Mouse (Mus musculus) myocyte (in vitro differentiated cells): ENCODE results near the gene Adcy6. TPM values are rescaled to one million over a fixed set of nuclear protein-coding genes. Genes with fewer than 3 reads are reported as not detected.

ENCODE experiments used
- H3K27me3 ChIP-seq: one replicate; pipeline ENCODE4 v1.6.1; 2011; ENCODE audit not compliant: control insufficient read depth, insufficient read depth, insufficient read length
- H3K36me3 ChIP-seq: one replicate; pipeline ENCODE4 v1.6.1; 2011; ENCODE audit not compliant: control insufficient read depth, insufficient read depth
- H3K4me2 ChIP-seq: one replicate; pipeline ENCODE4 v1.6.1; 2011; ENCODE audit warnings: low read depth, control low read depth
- H3K4me3 ChIP-seq: one replicate; pipeline ENCODE4 v1.5.1; 2011; ENCODE audit warnings: mild to moderate bottlenecking, control low read depth, moderate library complexity
- H3K79me2 ChIP-seq: one replicate; pipeline ENCODE4 v1.6.1; 2011; ENCODE audit not compliant: control insufficient read depth, insufficient read depth
- H3ac ChIP-seq: one replicate; pipeline ENCODE4 v1.6.1; 2011; ENCODE audit not compliant: control insufficient read depth, insufficient read length
- CEBPB ChIP-seq: IDR thresholded peaks from 2 replicates; pipeline ENCODE4 v1.6.1; 2011; ENCODE audit warnings: mild to moderate bottlenecking, moderate library complexity; ENCODE audit not compliant: poor library complexity, insufficient read depth, severe bottlenecking
- E2F4 ChIP-seq: IDR thresholded peaks from one replicate; pipeline ENCODE4 v1.6.1; 2011; ENCODE audit warnings: mild to moderate bottlenecking, control low read depth, moderate library complexity; ENCODE audit not compliant: insufficient read depth
- MAX ChIP-seq: IDR thresholded peaks from one replicate; pipeline ENCODE4 v1.6.1; 2011; ENCODE audit warnings: low read depth, mild to moderate bottlenecking, control low read depth
- MYOD1 ChIP-seq, 3 experiments: IDR thresholded peaks; one replicate each; pipeline ENCODE4 v1.6.1; 2011; ENCODE audit warnings: control low read depth in 2 of 3, low read depth in 2 of 3, mild to moderate bottlenecking in 2 of 3, moderate library complexity in 1 of 3; ENCODE audit not compliant: insufficient read length in 2 of 3, control insufficient read depth in 1 of 3
- MYOG ChIP-seq, 3 experiments: IDR thresholded peaks; one replicate each; pipeline ENCODE4 v1.6.1; 2011; ENCODE audit warnings: control low read depth in 2 of 3, low read depth in 2 of 3, mild to moderate bottlenecking in 2 of 3; ENCODE audit not compliant: insufficient read length in 2 of 3, control insufficient read depth in 1 of 3, insufficient read depth in 1 of 3
- POLR2A ChIP-seq: IDR thresholded peaks from one replicate; pipeline ENCODE4 v1.6.1; 2011; ENCODE audit warnings: low read depth, mild to moderate bottlenecking, control low read depth, moderate library complexity; ENCODE audit not compliant: insufficient read length
- POLR2AphosphoS2 ChIP-seq: IDR thresholded peaks from one replicate; pipeline ENCODE4 v1.6.1; 2011; ENCODE audit warnings: low read depth, control low read depth; ENCODE audit not compliant: insufficient read length
- REST ChIP-seq: IDR thresholded peaks from one replicate; pipeline ENCODE4 v1.6.1; 2011; ENCODE audit warnings: mild to moderate bottlenecking, control low read depth, moderate library complexity; ENCODE audit not compliant: insufficient read depth, insufficient read length
- SRF ChIP-seq: IDR thresholded peaks from one replicate; pipeline ENCODE4 v1.6.1; 2011; ENCODE audit warnings: low read depth; ENCODE audit not compliant: control insufficient read depth, insufficient read length
- TCF12 ChIP-seq: IDR thresholded peaks from one replicate; pipeline ENCODE4 v1.6.1; 2011; ENCODE audit warnings: mild to moderate bottlenecking, control low read depth; ENCODE audit not compliant: poor library complexity, insufficient read depth, severe bottlenecking
- TCF3 ChIP-seq: IDR thresholded peaks from one replicate; pipeline ENCODE4 v1.6.1; 2011; ENCODE audit warnings: low read depth, control low read depth; ENCODE audit not compliant: insufficient read length
- USF1 ChIP-seq: IDR thresholded peaks from one replicate; pipeline ENCODE4 v1.6.1; 2011; ENCODE audit warnings: low read depth, mild to moderate bottlenecking, control low read depth, moderate library complexity
- polyA plus RNA-seq: library from polyadenylated mRNA; unstranded; fragments of >200 nt; fragmentation: generic; extraction: Trizol; gene quantifications from one replicate; pipeline ENCODE4 v1.2.1, GENCODE M21; 2012; ENCODE audit warnings: missing spikeins

Gene Adcy6
- polyA plus RNA-seq = 32.4 TPM

DNA sequence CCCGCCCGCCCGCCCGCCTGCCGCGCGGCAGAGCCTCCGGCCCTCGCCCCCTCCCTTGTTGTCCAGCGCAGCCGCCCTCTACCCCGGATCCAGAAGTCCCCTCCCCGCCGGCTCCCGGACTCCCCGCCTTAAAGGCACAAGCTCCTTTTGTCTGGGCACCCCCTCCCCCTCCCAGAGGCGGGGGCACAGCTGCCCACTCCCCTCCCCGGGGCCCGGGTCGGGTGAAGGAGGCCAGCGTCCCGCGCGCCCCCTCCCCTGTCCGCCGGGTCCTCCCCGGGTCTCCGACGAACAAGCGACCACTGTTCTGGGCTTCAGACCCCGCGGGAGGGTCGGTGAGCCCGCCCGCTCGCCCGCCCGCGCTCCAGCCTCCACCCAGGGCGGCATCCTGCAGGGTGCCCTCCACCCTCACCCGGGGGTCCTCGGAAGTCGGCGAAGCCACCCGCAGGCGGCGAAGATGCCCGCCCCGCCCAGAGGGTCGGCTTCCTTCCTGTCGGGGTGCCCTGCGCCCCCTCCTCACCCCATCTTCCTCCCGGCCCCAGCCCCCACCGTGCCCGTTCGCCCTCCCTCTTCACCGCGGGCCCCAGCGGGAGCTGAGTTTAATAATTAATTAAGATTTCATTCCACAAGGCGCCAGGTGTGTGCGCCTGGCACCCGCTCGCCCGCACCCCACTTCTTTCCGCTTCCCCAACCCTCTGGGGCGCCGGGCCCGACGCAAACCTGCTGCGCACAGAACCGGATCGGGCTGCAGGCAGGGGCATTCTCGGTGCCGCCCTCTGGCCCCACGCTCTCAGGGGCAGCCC lies at the start of gene Adcy6:
Adcy6 (minus strand) TSS at position 746 of the 800 bp plus-strand sequence.
- no peak for TF ChIP-seq TCF3
- TF ChIP-seq TCF12 = no peak
- no peak for TF ChIP-seq POLR2A
- TF ChIP-seq MYOD1 (IDR thresholded peaks at IDR 0.05; ENCODE audit: control insufficient read depth in 1 of 3, insufficient read length in 2 of 3, low read depth in 2 of 3) = peak in 1 of 3 experiments; percentile 32
- no peak for TF ChIP-seq CEBPB
- TF ChIP-seq E2F4 = no peak
- no peak for TF ChIP-seq REST
- TF ChIP-seq MAX = no peak
- no peak for TF ChIP-seq POLR2AphosphoS2
- no peak for TF ChIP-seq SRF
- TF ChIP-seq MYOG (IDR thresholded peaks at IDR 0.05; ENCODE audit: control insufficient read depth in 1 of 3, insufficient read depth in 1 of 3, insufficient read length in 2 of 3, low read depth in 2 of 3) = peak in 1 of 3 experiments; percentile 20
- no peak for TF ChIP-seq USF1
- H3K4me3 ChIP-seq = peak within 1 kb of the TSS; percentile 84
- peak within 1 kb of the TSS; percentile 83 for H3K4me2 ChIP-seq

GRCm38 (mm10) chr15:98656982-98657751 lies 47.3 kb upstream of the Adcy6 start:
- Histone ChIP-seq H3K79me2 (peaks cover 30% of the 10 kb centered on the region), H3K27me3 (no peaks in the 10 kb centered on the region), H3K36me3 (peaks cover 55% of the 10 kb centered on the region), H3K4me3 (no peak overlapping the region), H3ac (no peak overlapping the region), H3K4me2 (no peak overlapping the region)
- TF ChIP-seq REST (no peak), SRF (no peak), USF1 (no peak), MAX (no peak), TCF3 (no peak), POLR2A (no peak), POLR2AphosphoS2 (no peak), MYOG (IDR thresholded peaks at IDR 0.05; ENCODE audit: control insufficient read depth in 1 of 3, insufficient read depth in 1 of 3, insufficient read length in 2 of 3, low read depth in 2 of 3) (no peak), TCF12 (no peak), E2F4 (no peak), MYOD1 (IDR thresholded peaks at IDR 0.05; ENCODE audit: control insufficient read depth in 1 of 3, insufficient read length in 2 of 3, low read depth in 2 of 3) (no peak)

More for the DNA sequence above, at the start of gene Adcy6:
- H3K79me2 ChIP-seq = peaks cover 42% of the 10 kb centered on the region
- no peaks in the 10 kb centered on the region for H3K36me3 ChIP-seq
- H3ac ChIP-seq = peak within 1 kb of the TSS; percentile 4
- H3K27me3 ChIP-seq = no peaks in the 10 kb centered on the region

GRCm38 (mm10) chr15:98652174-98652573 lies 42.3 kb upstream of the Adcy6 start:
- Histone ChIP-seq H3K36me3 (peaks cover 77% of the 10 kb centered on the region), H3K79me2 (no peaks in the 10 kb centered on the region)

GRCm38 (mm10) chr15:98651431-98651830 lies 41.6 kb upstream of the Adcy6 start:
- no peaks in the 10 kb centered on the region for H3K79me2 ChIP-seq
- no peaks in the 10 kb centered on the region for H3K27me3 ChIP-seq
- no peak overlapping the region for H3ac ChIP-seq
- H3K36me3 ChIP-seq = peaks cover 70% of the 10 kb centered on the region
- TF ChIP-seq USF1 (no peak), TCF3 (no peak), MYOG (IDR thresholded peaks at IDR 0.05; ENCODE audit: control insufficient read depth in 1 of 3, insufficient read depth in 1 of 3, insufficient read length in 2 of 3, low read depth in 2 of 3) (no peak), POLR2AphosphoS2 (no peak), REST (no peak), MAX (no peak), MYOD1 (IDR thresholded peaks at IDR 0.05; ENCODE audit: control insufficient read depth in 1 of 3, insufficient read length in 2 of 3, low read depth in 2 of 3) (no peak), CEBPB (no peak), POLR2A (no peak), TCF12 (no peak), E2F4 (no peak), SRF (no peak)
- H3K4me2 ChIP-seq = no peak overlapping the region
- H3K4me3 ChIP-seq = no peak overlapping the region

More at GRCm38 (mm10) chr15:98652174-98652573, 42.3 kb upstream of the Adcy6 start:
- no peak overlapping the region for H3ac ChIP-seq
- no peaks in the 10 kb centered on the region for H3K27me3 ChIP-seq
- H3K4me2 ChIP-seq = no peak overlapping the region
- H3K4me3 ChIP-seq = no peak overlapping the region
- TF ChIP-seq SRF (no peak), TCF12 (no peak), MYOD1 (IDR thresholded peaks at IDR 0.05; ENCODE audit: control insufficient read depth in 1 of 3, insufficient read length in 2 of 3, low read depth in 2 of 3) (no peak), USF1 (no peak), POLR2AphosphoS2 (no peak), REST (no peak), MYOG (IDR thresholded peaks at IDR 0.05; ENCODE audit: control insufficient read depth in 1 of 3, insufficient read depth in 1 of 3, insufficient read length in 2 of 3, low read depth in 2 of 3) (no peak), POLR2A (no peak), E2F4 (no peak), CEBPB (no peak), MAX (no peak), TCF3 (no peak)
